Mouse (Mus musculus) spleen, postnatal 10 days (tissue): ENCODE measurements around the gene Cnn3.

Experiments used
- DNase-seq, 2 experiments: peaks; one replicate each; pipeline ENCODE4 v3.0.0; 2021 to 2022; ENCODE audit warnings: low spot score in 2 of 2

Cnn3 gene

DNA sequence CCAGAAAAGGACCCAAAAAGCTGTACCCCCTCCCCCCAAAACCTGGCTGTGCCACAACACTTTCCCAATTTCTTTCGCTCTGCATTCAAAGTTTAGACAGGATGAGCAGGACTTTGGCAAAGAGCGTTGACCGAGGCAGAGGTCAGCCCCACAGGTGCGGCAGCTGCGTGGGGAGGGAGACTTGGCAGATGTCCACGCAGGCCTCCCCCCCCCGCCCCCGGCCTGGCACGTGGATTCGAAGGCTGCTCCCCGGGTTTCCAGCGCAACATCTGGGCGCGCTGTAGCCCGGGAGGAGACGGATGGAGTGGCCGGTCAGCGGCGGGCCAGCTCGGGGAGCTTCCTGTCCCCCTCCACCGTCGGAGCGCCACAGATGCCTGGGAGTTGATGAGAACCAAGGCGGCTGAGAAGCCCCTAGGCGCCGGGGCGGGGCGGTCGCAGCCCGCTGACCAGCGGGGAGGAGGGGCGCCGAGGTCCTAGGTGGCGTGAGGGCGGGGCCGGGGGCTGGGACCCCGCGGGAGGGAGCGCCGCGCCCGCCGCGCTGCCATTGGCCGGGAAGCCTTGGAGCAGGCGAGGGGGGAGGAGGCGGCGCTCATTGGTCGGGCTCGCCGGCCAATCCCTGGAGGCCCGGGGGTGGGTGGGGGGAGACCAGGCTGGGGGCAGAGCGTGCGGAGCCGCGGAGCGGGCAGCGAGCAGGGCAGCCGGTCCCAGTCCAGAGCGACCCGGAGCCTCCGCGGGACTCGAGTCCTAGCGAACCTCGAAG lies at the start of gene Cnn3:
Cnn3 (plus strand) TSS at position 637 of the 760 bp plus-strand sequence.
- peak; percentile 57 to 82 for DNase-seq

DNA sequence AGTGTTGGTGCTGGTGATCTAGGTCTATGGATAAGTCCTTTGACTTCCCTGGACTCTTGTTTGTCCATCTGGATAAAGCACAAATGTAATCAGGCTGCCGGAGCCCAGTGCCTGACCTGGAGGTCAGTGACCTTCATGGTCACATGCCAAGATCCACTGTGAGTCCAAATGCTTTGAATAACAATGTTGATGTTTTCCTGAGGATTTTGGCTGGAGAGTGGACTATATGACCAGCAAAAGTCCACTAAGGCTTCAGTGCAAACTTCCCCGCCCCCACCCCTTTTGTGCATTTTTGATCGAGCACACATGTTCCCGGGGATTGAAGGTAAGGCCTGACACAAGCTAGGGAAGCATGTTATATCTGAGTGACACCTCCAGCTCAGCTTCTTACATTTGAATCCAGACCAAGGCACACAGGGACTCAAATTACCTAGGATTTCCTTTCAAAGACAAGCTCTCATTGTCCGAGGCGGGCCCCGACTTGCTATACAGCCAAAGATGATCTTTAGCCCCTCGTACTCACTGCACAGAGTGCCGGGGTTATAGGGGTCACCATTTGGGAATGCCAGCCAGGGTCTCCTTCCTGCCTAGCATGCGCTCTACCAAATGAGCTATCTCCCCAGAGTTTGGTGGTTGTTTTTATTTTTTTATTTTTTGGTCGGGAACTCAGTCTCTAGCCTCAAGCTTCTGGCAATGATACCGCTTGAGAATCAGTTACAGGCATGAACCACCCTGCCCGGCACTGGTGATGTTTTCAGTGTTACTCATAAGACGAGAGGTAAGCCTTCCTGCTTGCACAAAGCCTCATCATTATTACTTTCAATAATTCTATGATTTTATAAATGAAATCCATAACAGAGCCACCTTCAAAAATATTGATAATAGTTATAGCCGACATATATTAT lies 47.3 kb upstream of the Cnn3 start:
- no peak for DNase-seq

DNA sequence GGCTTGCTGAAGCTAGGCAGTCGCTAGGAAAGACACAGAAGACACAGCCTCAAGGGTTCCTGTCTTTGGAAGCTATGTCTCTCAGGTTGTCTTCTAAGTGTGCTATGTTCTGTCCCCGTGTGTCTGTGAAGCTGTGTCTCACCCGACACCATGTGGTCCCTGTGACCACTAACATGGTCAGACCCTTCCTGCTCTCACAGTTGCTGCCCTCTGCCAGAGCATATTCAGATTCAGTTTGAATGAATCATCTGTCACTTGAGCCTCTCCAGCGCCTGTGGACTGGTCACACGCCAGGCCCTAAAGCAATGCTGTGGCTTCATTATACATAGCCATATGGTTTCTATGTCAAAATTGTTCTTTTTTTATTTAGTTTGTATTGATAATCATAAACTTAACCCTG lies 46.6 kb upstream of the Cnn3 start:
- DNase-seq, result no peak

DNA sequence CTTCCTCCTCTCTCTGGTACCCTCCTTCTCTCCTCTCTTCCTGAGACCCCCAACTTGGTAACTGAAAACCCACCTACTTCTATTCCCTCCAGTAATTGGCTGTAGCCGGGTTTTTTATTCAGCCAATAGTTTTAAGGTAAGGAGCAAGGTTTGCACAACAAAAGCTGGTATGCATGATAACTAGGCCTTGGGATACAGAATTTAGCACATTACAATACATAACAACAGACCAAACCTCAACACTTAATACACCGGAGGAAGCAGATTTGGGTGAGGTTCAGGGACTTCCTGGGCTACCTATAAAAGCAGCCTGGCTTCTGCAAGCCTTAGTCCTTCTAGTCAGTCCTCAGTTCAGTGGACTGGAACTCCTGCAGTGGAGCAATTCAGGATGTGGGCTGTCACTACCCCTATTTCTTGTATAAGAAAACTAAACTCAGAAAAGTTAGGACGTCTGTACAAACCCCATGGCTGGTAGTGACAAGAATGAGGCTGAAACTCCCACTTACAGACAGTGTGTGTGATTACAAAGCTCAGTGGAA lies 38.8 kb upstream of the Cnn3 start:
- no peak for DNase-seq

DNA sequence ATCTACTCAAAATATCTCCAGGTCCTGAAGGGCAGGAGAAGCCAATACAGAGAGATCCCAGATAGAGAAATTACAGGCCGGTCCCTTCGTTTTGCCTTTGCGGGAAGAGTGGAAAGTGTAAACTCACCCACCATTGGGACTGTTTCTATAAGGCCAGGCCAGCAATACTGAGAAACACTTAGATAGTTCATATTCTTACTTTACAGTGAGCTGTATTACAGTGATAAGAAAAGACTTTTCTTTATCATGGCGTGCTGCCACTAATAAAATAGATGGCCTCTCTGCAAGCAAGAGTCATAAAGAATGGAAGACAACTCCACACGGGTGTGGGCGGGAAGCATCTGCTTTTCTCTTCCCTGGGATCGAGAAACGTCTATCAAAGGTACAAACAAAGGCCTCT lies 36.9 kb upstream of the Cnn3 start:
- no peak for DNase-seq

DNA sequence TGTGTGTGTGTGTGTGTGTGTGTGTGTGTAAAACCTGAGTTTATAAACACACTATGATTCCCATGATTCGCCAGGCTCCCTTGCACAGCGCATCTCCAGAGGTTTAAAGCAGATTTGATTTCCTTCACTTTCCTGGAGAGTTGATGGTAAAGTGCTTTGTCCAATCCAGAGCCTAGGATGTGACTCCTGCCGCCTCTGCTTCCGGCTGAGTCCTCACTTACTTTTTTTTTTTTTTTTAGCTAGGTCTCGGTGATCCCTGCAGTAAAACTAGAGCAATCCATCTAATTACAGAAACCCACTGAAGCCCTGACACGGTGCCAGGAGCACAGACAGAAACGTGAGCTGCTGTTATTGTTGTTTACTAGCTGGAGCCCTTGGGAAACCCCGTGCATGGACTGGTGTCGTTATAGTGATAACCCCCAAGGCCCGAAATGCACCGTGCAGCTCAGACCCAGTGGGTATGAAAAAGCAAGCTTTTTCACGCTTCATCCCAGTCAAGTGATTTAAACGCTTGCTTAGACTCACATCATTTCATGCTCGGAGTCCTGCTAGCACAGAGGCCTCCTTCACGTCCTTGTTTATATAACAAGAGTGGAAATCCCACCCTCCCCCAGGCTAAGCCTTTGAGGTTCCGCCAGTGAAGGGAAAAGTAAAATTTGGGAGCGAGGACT lies 36.3 kb upstream of the Cnn3 start:
- no peak for DNase-seq

DNA sequence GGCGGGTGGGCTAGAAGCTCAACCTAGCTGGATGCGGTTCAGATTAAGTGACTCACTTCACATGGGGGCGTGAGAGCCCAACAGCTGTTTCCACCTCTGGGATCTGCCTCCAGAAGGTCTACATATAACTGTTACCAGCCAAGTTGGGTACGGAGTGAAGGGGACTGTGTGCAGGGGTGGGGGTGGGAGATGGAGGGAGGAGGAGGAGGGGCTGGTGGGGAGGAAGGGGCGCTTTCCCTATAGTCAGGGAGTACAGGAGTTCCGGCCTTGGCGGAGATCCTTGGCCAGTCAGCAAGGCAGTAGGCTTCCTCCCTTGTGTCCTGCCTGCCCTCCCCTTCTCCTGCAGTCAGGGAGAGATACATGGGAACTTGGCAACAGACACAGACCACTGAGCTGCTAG lies 35.6 kb upstream of the Cnn3 start:
- DNase-seq, result no peak

DNA sequence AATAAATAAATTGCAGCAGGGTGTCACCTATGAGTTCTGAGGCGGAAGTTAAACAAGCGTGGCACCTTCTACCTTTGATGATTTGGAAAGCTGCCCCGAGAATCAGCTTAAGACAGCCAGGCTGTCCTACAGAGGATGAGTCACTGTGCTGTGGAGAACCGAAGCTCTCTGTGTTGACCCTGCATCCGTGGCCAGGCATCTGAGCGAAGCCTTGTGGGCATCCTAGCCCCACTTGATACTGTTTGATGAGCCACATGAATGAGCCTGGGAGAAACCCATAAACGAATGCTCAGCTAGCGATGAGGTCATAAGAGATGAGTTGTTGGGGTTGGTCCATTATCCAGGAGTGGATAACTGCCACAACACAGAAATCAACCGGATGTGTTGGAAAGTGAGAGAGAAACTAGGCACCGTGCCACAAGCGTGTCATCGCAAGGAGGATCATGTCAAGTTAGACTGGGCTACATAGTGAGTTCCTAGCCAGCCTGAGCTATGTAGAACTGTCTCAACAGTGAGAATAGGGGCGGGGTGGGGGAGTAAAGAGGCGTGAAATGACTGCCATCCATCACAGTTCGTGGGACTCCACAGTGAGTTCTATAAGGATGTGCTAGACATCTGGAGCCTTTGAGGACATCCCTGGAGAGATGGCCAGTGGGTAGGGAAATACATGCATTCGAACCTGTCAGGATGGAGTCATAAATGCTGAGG lies 30.6 kb upstream of the Cnn3 start:
- DNase-seq, result no peak

DNA sequence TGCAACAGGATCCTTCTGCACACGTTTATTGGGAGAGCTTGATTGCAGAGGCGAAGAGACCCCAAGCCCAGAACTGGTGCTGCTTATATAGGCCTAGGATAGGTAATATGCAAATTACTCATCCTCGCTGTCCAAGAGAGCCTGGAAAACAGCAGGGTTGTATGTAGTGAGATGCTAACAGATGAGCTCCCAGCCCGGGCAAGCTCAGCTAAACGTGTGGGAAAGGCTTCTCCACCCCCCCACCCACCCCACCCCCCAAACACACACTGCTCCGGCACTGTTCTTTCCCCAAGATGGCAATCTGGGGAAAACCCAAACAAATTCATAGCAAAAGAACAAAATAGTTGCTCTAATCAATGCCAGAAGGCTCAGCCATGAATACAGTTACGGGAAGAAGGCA lies 29.7 kb upstream of the Cnn3 start:
- DNase-seq, result no peak

DNA sequence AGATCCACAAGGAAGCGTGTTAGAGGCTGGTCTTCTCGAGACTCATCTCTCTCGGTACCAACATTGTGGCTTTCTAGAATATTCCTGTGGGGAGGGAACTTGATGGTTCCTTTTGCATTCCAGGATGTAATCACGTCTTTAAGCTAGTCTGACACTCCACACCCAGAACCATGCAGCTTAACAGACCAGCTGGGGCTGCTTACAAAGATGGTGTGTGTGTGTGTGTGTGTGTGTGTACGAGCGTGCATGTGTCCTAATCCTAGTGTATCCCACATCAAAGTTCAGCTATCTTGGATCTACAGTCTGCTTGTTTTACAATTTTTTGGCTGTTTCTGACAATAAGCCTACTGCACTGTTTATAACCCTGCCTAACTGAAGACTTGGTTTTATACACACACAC lies 29.3 kb upstream of the Cnn3 start:
- DNase-seq, result no peak

DNA sequence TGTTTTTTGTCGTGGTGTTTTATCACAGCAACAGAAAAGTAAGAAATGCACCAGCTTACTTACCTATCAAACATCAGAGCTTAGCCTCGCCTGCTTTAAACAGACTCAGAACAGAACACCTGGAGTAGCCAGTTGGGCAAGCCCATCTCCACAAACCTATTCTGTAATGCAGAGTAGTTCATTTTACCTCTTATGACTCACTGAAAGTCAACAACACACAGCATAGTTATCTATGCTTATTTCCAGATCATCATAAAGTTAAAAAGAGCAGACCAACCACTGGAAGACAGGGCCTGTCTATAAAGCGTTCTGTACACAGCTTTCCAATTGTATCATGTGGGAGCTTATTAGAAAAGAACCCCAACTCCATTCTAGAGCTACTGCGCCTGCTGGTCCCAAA lies 24.9 kb upstream of the Cnn3 start:
- DNase-seq, result no peak

DNA sequence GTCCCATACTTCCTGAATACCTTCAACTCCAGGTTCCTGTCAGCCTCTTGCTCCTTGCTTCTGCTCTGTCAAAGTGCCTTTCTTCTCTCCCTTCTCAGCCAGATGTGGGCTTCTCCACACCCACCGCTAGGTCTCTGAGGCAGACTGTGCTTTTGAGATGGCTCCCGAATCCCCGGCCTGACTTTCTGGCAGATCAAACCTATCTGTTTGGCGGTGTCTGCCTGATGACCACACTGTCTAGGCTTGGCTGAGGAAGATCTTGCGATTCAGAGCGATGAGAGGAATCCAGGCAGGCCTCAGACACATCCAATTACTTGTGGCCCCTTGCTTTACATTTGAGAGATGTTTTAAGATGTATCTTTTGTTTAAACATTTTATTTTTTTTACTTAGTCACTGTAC lies 24.2 kb upstream of the Cnn3 start:
- no peak for DNase-seq

DNA sequence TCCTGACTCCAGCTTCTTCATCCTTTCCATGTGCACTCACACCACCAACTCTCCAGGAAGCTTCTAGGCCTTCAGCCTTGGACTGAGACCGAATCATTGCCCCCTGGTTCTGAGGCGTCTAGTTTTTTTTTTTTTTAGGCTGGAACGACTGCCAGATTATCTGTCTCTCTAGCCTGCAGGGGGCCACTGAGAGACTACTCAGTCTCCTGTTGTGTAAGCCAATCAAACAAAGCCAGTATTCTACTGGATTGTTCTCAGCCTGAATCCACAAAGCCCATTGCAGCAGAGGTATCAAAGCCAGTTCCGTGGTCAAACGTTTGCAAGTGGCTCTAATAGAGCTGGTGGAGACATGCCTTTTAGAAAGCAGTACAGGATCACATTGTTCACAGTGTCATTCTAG lies 22.8 kb upstream of the Cnn3 start:
- DNase-seq, result no peak

DNA sequence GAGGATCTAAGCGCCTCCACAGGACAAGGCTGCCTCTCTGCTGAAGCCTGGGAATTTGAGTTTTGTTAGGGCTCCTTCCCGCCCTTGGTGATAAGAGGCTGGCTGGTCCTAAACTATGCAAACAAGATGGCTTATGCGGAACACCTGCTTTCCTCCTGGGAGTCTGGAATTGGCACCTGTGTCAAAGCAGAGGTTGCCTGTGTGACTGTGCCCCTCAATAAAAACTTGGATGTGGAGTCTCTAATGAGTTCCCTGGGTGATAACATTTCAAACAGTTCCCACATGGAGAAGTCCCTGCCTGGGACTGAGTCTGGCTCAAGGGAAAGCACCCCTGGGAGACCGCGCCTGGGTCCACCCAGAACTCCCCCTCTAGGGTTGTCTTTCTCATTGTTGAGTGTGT lies 21.2 kb upstream of the Cnn3 start:
- no peak for DNase-seq

DNA sequence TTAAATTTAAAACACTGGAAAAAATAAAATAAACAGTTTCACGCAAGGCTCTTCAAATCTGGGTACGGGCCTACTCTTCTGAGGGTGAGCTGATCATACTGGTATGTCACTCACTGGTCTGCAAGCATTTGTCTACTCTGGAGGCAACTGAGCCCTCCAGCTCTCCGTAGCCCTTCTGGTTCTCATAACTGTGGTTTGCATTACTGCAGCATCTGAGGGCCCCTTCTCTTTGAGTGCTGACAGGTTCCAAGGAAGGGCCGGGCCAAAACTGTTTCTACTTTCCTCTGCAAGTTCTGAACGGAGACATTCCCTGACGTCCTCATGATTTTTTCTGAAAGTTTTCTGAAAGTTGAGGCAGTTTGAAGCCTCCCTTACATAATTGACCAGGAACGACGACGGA lies 18.9 kb upstream of the Cnn3 start:
- no peak for DNase-seq

DNA sequence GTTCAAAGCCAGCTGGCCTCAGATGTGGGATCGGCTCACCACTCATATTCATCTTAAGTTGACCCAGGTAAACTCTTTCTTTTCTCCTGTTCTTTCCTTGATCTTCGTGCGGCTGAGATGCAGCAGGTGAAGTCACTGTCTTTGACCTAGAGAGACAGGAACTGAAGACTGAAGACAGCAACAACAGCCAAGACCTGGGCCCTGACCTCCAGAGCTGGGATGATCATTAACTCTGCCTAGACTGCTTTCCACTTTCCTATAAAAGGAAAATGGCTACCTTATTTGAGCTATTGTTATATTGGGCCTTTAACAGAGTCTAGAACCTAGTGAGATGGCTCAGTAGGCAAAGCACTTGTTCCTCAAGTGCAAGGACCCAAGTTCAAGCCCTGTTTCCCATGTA lies 17.9 kb upstream of the Cnn3 start:
- DNase-seq, result no peak

DNA sequence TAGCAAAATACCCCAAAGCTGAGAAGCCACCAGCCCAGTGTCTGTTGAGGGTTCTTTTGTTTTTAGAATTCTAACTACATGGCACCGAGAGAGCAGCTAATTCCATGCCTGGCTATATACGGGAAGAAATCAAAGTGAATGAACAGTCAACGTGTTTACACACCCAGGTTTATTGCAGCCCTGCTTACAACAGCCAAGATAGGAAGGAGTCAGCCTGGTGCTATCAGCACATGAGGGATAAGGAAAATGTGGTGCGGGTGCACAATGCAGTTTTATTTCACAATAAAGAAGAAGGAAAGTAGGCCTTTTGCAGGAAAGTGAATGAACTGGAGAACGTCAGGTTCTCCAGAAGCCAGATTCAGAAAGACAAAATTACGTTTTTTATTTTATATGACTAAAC lies 14.8 kb upstream of the Cnn3 start:
- no peak for DNase-seq

DNA sequence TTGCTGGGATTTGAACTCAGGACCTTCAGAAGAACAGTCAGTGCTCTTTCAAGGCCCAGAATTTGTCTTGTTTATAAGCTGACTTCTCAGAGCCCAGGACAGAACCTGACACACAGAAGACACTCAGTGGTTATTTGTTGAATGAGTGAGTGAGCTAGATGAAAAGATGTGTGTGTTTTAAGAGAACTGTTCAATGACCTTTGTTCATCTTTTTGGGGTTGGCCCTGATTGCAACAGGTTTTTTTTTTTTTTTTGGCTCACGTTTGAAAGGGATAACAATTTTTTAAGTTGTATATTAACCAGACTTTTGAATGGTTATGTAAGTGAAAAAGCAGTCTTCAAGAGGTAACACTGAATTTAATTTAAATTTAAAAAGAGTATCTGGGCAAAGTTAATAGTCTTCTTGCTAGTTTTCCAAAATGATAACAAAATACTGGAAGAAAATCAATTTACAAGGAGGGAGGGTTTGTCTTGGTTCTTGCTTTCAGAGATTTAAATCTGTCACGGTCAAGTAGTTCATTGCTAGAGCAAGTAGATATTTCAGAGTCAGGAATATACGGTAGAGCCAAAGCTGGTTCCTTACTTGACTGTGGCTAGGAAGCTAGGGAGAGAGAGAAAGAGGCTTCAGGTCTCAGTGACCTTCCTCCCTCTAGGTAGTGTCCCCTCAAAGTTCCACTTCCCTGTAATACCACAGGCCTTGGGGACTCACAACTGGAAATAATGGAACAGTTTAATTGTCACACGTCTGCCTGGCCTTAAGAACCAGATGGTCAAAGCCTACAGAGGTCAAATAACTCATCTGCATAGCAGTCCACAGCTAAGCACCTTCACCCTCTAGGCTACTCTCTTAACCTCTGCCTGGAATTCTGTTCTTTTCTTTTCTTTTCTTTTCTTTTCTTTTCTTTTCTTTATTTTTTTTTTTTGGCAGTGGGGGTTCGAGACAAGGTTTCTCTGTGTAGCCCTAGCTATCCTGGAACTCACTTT lies 9.8 kb upstream of the Cnn3 start:
- no peak for DNase-seq

DNA sequence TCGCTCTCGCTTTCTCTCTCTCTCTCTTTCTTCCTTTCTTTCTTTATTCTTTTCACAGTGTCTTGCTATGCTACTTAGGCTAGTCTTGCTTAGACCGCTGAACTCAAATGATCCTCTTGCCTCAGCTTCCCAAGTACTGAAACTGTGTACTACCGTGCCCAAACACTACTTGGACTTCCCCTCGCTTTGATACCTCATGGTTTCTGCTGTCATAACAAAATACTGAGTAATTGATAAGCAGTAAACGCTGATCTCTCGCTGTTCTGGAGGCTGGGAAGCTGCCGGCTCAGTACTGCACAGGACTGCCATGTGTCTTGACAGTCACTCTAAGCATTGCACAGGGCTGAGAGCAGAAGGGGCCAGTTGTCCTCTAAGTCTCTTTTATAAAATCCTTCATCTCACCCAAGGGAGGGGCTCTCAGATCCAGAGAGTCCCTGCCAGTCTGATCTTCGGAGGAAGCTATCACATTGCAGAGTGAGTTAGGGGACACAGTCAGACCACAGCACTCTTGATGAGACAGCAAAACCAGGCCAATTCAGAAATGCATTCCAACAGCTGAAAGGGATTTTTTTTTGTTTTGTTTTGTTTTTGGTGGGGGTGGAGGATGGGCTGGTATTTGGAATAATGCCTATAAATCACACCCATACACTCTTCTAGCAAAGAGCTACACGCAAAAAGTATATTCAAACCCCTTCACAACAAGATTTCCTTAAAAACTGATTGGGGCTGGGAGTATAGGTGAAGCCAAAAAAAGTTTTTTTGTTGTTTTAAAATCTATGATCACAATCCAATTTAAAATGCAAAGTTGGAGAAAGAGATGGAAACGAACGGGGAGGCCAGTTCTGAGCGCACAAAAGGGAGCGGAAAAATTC lies 8.7 kb upstream of the Cnn3 start:
- no peak for DNase-seq

DNA sequence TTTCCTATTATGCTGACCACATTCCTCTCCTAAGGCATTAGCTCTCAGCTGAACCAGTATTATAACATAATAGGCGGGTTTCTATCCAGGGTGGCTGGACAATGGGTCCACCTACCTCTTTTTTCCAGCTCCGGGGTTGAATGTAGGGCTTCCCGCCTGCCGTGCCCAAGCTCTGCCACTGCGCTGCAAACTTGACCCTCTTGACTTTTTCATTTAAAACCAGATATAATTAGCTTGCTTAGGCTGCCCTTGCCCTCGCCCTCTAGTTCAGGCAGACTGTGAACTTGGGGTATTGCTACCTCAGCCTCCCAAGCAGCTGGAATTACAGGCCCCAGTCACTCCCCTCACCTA lies 8.1 kb upstream of the Cnn3 start:
- no peak for DNase-seq
